Mouse (Mus musculus) gastrocnemius, postnatal 25 days (tissue): ENCODE results near the gene Mrgpre. TPM values are rescaled to one million over a fixed set of nuclear protein-coding genes. Genes with fewer than 3 reads are reported as not detected.
A peak's percentile ranks its signal among the peaks of the same experiment; 100 is the strongest.

Source experiments
- DNase-seq: peaks from one replicate; pipeline ENCODE4 v3.0.0; 2022
- total RNA-seq, 2 experiments: library from RNA; stranded (reverse); gene quantifications; 1 replicate in 1 of 2; 2 replicates in 1 of 2; pipeline ENCODE4 v1.2.3; 2021

Gene Mrgpre
- total RNA-seq, 2 experiments from 2014 or later, result 0.64 to 0.67 TPM

DNA sequence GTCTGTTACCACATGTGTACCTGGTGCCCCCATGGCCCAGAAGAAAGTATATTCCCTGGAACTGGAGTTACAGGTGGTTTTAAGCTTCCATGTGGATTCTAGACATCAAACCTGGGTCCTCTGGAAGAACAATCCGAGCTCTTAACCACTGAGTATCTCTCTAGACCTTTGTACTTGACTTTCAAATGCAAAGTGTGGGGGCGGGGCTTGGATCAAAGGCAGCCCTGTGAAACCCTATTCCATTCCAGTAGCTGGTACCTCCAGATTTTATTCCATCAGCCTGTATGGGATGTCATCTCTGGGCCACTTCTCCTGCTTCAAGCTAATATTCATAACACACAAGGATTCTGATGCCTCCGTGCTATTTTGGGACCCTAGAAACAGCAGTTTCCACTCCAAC lies 8.2 kb downstream of the Mrgpre start:
- DNase-seq, result no peak

DNA sequence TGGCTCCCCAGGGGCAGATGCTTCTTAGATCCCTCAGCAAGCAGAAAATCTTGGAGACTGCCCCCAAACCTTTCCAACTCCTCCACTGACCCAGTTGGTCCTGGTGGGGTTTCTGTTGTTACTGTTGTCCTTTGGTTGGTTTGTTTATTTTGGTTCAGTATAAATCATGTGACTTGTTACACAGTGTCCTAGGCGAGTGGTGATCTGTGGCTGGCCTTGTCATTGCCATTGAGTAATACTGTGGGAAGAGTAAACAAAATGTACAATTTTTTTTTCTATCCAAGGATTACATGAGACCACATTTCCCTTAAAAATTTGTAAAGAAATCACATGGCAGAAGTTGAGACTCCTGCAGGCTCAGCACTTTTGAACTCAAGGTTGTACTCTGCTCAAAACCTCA lies 14.8 kb downstream of the Mrgpre start:
- no peak for DNase-seq

DNA sequence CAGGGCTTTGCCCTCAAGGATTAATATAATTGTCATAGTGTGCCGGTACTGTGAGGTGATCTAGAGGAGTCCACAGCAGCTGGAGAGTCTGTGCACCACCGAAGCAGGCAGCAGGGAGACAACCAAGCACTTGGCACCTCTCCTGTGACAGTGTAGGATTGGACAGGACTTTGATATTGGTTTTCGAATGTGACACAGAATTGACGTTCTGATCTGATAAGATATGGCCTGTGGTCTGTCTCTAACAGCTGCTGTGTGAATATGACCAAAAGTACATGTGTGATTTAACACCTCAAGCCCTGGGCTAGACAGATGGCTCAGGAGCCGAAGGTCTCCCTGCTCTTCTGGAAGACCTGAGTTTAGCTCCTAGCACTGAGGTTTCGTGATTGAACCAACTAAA lies 16.0 kb downstream of the Mrgpre start:
- no peak for DNase-seq

DNA sequence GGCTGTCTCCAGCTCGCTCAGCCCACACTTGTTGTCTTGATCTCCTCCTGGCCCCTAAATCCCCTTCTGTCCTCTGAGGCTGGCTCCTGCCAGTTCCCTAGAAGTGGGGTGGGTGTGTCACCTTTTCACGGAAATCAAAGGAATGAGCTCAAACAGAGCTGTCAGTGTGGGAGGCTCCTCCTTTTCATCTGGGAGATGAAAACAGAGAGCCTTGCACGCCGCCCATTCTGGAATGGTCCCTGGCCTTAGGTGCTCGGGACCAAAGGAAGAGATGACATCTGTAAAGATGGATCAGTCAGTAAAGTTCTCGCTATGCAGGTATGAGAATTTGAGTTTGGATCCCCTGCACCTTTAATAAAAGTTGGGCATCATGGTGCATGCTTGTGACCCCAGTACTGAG lies 17.4 kb downstream of the Mrgpre start, which contains the start of gene Mrgprg:
Gene Mrgprg, minus strand, starts transcription at position 101 of the 400 bp plus-strand sequence.
- no peak for DNase-seq

DNA sequence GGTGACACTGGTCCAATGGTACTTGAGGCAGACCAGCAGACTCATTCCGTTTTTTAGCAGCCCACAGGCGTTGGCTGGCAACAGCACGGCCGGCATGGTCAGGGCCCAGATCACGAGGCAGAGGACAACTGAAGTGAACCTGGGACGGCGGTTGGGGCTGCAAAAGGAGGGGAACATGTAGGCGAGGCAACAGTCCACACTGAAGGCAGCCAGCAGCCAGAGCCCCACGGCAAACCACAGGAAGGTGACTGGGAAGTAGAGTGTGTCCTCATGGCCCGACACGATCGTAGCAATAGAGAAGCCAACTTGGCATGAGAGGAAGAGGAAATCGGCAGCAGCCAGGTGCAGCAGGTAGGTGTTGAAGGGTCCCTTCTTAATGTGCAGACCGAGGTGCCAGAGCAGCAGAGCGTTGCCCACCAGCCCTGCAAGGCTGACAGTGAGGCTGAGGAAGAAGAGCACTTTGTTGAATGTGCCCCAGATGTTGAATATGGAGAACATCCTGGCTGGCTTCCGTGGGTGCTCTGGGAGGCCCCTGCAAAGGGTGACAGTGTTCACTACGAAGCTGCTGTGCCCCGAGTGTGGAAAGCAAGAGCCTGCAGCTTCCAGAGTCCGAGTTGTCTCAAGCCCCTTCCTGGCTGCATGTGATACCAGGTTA lies 19.3 kb downstream of the Mrgpre start:
- no peak for DNase-seq

DNA sequence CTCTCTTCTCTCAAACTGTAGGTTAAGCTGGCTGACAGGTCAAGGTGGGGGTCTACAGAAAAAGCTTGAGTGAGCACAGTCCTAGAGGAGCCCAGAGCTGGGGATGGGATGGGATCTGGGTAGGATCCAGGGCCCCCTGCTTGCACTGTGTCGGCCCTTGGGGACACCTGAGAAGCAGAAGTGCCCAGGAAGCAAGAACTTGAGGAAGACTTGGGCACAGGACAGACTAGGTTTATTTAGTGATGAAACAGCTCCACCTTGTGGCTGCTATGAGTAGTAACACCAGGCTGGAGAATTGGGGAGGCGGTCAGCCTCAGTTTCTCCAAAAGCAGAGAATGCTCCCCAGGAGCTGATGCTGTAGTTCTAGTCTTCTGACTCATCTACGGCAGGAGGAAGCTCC lies 20.5 kb downstream of the Mrgpre start:
- no peak for DNase-seq

DNA sequence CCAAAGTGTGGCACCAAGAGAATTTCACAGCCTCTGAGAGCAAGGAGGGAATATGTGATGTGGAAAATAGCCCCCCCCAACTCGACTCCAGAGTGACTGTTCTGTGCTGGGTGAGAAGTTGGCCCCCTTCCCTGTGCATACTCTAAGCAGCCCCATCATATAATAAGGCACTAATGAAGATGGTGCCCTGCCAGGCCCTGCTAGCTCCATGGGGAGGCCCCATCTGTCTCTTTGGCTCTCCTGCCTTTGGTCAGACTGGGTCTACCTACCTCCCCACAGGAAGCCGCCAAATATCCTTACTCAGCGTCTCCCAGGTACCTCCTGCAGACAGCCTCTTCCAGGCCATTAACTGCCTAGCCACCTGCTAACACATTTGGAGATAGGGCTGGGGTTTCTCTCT lies 25.3 kb downstream of the Mrgpre start:
- no peak for DNase-seq

DNA sequence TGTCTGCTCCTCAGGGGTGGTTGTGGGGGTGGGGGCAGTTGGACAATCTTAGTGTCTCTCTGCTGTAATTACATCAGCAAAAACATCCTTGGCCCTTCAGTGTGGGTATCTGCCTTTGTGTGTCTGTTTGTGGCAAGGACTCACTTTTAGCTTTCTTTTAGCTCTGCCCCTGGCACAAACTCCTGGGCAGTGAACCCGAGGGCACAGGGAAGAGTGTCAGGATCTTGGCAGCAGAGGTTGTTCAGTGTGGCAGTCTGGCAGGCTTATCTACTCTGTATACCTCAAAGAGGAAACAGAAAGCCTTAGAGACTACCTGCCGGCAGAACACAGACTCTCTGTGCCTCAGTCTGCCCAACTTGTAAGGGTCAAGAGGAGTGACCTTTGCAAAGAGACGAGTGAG lies 26.6 kb downstream of the Mrgpre start:
- no peak for DNase-seq

DNA sequence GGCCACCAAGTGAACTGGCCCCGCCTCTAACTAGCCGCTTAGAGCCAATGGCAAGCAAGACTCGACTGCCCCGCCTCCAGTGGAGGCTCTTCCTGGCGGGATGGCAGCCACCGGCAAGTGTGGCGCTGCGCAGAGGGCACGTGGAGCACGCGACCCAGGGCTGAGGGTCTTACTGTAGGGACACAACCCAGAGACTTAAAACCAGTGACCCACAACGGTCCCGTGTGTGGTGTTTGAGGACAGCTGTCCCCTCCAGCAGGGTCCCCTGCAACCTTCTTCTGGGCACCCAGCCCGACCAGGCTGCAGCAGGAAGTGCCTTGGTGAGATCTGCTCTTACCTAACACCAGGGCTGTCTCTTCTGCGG lies 27.3 kb downstream of the Mrgpre start:
- peak; percentile 71 for DNase-seq

DNA sequence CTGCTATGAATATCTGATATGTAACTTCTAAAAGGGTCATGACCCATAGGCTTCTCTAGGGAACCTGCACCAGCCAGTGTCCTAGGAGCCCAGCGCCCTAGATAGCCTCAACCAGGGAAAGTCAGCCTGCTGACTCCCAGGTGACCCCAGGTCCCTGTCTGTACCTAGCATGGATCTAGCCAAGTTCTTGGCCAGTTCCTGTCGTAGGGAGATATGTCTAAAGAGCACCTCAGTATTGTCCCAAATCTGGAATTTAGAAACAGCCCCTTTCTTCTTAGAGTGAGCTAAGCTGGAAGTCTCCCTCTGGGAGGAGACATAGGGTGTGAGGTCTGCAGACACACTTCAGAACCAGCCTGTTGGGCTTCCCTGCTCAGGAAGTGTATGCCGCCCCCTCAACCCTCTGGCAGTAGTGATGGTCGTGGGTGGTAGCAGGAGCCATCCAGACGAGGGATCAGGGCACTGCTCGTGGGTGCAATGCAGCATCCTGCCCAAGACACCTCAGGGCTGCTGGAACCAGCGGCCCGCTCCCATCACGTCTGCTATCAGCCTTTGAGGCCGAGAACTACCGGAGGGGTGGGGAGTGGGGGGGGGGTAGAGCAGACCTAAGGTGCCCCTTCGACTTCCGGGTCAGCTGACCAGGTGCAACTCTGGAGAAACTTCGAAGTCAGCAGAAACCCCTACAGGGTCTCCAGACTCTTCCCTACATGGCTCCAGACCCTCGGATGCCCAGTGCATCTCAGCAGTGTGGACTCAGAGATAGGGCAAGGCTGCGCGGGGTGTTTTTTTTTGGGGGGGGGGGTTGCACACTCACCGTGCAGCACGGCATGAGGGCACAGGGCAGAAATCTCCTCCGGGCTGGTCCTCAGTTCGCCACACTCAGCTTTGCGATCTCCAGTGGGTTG lies 27.9 kb downstream of the Mrgpre start, which contains the start of gene Osbpl5:
Gene Osbpl5, minus strand, starts transcription at position 861 of the 902 bp plus-strand sequence.
- DNase-seq, result no peak

DNA sequence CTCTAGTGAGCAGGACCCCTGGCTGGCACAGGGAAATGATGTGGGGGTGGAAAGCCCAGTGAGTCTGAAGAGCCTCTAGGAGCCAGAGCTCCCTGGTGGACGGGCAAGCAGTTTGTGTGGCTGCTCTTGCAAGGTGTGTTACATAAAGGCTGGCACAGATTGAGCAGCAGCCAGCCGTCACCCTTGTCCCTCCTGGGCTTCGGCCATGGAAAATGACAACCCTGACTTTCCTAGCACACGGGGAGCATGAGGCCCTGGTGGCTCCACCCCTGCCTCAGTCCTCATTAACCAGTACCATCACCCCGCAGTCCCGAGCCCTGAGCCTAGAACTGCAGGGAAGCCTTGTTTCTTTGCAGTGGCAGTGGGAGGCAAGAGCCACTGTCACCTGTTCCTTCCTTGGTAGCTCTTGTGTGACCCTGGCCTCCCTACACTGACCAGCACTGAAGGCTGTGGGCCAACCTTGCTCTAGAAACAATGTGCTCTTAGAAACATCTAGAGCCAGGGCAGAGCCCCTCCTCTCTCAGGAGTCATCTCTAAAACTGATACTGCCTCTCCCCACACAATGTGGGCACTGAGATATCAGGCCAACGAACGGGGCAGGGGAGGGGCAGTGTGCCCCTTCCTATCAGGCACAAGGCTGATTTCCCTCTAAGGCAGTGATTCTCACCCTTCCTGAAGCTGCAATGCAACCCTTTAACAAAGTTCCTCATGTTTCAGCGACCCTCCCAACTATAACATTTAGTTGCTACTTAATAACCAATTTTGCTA lies 28.8 kb downstream of the Mrgpre start:
- DNase-seq, result no peak

DNA sequence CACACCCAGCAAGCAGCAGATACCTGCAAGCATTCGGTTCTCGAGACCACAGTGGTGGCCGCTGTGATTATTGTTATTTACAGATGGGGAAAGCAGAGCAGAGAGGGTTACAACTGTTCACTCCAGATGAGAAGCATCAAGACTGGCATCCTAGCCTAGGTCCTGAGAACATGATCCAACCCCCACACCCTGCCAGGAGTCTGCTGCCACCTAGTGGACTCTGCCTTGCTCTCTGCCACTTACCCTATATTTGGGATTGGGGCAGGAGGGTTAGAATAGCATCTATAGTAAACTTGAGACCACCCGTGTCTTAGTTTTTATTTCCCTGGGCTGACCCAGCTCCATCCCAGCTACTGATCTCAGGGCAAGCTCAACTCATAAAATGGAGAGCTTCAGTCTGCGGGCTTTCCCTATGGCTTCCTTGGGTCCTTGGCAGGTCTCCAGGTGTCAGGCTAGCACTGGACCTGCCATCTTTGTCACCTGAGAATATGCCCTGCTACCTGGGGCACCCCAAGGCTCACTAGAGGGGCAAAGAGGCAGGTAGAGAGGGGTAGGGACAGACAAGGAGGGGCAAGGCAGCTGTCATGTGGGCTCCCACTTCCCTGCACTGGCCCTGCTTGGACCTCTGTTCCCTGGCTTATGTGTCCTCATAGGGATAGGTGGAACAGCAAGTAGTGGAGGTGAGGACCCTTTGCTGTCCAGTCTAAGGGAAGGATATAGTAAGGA lies 30.1 kb downstream of the Mrgpre start:
- DNase-seq, result no peak

DNA sequence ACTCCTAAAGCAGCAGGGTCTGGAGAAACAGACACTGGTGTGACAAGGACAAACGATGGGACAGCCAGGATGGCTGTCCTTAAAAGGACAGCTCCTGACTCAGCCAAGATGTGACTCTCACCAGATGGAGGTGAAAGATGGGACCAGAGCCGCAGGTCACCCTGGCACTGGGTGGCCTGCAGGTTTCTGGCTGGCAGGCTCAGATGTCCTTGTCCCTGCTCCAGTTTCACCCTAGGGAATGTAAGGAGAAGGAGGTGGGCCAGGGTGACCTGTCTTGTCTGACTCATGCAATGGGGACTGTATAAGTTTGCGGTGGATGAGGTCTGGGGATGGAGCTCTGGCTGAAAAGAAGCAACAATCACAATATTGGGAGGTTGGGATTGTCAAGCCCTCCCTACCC lies 31.7 kb downstream of the Mrgpre start:
- DNase-seq, result no peak

DNA sequence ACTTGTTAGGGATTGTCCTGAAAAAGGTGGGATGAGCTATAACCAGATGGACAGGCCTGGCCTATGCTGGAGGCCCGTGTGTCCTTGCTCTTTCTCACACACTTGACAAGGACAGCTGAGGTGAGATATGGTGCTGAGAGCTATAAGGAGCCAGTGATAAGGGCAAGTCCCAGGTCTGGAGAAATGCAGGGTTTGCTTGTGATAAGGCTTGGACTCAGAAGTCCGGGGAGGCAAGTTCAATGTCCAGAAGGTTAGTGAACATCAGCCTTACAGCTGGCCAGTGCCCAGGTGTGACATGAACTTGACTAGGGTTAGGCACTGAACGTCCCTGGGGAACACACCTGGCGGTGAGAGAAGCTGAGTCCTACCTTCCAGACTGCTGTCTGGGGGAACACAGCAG lies 32.2 kb downstream of the Mrgpre start:
- DNase-seq, result no peak

DNA sequence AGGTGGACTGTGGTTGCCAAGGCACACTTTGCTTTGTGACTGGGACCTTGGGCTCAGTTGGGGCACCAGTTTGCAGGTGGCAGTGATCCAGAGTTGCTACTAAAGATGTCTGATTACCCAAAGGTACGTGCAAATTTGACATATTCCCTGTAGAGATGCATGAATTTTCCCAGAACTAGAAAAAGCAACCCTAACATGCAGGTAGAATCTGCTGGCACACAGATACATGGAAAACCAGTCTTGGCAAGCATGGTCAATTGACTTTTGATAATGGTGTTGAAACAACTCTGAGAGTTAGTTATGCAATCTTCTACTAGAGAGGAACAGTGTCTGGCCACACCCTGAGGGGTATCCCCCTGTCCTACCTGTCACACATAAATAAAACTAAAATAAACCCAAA lies 32.9 kb downstream of the Mrgpre start:
- no peak for DNase-seq

DNA sequence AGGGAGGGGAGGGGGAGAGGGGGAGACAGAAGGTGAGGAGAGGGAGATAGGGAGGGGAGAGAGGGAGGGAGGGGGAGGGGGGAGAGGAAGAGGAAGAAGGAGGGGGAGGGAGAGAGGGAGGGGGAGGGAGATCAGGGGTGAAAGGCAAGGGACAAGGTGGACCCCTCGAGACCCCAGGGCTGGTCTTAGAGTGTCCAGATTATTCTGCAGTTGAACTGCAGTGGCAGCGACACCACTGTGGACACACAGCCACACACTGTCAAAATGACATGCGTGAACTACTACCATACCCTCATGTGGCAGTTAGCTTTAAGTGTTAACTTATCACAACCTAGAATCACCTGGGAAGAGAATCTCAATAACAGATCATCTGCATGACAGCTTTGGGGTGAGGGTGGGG lies 35.3 kb downstream of the Mrgpre start:
- no peak for DNase-seq

DNA sequence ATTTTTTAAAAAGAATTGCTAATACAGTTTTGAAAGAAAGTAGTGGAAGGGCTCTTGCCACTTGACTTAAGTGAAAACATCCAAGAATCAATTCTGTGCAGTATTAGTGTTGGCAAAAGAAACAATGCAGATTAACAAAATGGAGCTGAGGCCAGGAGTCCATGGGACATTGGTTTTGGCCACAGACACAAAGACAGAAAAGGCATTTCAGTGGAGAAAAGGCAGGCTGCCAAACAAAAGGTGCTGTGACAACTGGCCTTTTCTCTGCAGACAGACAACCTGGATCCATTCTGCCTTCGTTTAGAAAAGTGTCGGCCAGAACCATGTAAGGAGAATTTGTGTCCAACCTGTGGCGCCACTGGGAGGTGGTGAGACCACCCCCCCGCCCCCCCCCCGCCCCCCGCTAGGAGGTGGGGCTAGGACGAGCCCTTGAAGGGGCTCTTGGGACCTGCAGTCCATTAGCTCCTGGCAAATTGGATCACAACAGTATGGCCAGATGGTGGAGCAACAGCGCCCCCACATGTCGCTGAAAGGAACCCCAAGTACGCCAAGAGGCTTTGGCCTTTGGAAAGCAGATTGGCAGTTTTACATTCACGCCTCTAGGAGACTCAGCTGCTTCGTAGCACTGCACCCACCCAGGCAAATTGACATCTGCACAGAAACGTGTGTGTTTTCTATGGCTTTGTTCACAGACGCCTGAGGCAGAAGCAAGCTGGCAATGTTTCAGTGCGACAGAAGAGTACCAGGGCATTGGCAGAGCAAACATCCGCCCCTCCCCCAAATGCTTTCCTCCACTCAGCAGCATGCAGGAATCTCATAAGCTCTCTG lies 36.0 kb downstream of the Mrgpre start:
- peak; percentile 78 for DNase-seq

DNA sequence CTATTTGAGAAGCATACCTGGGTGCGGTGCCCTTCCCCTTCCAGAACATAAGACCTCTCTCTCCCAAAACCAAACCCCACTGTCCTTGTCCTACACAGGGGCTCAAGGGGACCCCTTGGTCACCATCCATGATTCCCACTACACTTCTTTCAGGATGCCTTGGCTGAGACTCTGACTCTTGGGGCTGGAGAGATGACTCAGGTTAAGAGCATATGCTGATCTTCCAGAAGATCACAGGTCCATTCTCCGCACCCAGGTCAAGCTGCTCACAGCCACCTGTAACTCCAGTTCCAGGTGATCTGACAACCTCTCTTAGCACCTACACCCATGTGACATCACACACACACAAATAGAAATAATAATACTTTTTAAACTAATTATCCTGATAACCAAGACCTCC lies 43.6 kb downstream of the Mrgpre start:
- DNase-seq, result no peak

DNA sequence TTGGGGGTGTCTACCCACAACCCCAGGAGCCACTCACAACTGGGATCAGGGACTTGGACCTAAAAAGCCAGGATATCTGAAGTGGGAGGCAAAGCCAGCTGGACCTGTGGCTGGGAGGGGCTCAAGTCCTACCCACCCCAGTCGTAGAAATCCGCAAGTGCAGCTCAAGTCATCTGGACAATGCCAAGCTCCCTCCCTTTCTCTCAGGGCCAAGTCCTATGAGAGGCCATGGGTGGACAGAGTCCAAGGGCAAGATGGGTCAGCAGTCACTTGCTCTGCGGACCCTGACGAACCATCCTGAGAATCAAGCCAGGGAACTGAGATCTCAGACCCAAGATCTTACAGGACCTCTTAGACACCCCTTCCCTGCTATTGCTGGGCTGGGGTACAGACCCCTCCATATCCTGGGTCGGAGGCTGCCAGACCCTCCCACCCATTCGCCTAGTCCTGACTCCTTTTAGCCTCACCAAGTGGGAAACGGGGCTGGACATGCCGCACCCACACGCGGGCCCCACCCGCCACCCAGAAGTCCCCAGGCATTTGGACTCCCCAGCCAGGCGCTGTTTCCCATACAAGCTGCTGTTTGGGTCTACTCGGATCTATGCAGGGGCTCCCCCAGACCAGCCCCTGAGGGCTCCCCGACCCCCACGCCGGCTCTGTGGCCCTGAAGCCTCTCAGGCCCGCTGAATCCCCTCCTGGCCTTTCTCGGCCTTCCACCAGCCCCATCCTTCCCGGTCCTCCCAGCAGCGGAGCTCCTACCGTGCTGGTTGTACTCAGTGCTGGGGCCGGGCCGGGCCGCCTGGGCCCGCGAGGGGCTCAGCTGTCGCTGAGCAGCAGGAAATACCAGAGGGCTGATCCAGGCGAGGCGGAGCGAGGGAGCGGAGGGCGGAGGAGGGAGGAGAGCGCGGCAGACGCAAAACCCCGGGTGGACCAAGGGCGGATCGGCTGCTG lies 44.5 kb downstream of the Mrgpre start:
- peak; percentile 87 for DNase-seq

DNA sequence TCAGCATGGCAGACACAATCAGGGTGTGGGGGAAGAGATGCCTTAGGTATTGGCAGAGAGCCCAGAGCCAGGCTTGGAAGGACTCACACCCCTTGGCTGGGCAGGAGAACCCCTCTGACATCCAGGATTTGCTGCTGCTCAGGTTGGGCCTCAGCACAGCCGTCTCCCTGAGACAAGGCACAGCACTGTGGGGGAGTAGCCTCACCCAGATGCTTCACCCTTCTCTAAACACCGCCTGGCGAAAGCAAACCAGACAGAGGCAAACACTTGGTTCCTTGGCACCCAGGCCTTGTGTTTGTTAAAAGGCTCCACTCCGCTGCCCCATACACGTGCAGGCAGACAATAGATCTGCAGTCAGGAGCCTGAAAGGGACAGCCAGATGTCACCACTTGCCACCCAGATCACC lies 45.7 kb downstream of the Mrgpre start:
- DNase-seq, result no peak
